Mouse (Mus musculus) gastrocnemius, postnatal 14 days (tissue): ENCODE measurements around the gene Trdmt1. TPM values are rescaled to one million over a fixed set of nuclear protein-coding genes. Genes with fewer than 3 reads are reported as not detected.

ENCODE experiments used
- DNase-seq: peaks from one replicate; pipeline ENCODE4 v3.0.0; 2021; ENCODE audit warnings: mixed read lengths
- intact Hi-C: fragments of 180-260 bp; cut with DNase I; formaldehyde crosslinking; loops from one replicate; pipeline ENCODE4 v1.15.1; 2025; ENCODE audit warnings: low total_unique reads
- total RNA-seq, 2 experiments: library from RNA; stranded (reverse); gene quantifications; 2 replicates each; pipeline ENCODE4 v1.2.3; 2021

Trdmt1 gene
- total RNA-seq, 2 experiments from 2014 or later: 3.7 to 3.9 TPM

GRCm38 (mm10) chr2:13559303-13559702 lies 14.8 kb upstream of the Trdmt1 start:
- intact Hi-C loops: no loop called here
- DNase-seq: no peak

GRCm38 (mm10) chr2:13558607-13559262 lies 14.3 kb upstream of the Trdmt1 start:
- DNase-seq: peak; percentile 43
- intact Hi-C loops: no loop called here

GRCm38 (mm10) chr2:13557145-13558030 lies 12.9 kb upstream of the Trdmt1 start:
- intact Hi-C loops: no loop called here
- DNase-seq: no peak

GRCm38 (mm10) chr2:13556239-13556638 lies 11.8 kb upstream of the Trdmt1 start:
- intact Hi-C loops: no loop called here
- DNase-seq: no peak

- no peak for DNase-seq
- intact Hi-C loops: no loop called here
Measured at GRCm38 (mm10) chr2:13553966-13554365, 9.5 kb upstream of the Trdmt1 start.

- intact Hi-C loops: no loop called here
- DNase-seq: no peak
Measured at GRCm38 (mm10) chr2:13548749-13549148, 4.3 kb upstream of the Trdmt1 start.

- intact Hi-C loops: no loop called here
- no peak for DNase-seq
Measured at GRCm38 (mm10) chr2:13543519-13544124, 846 bp downstream of the Trdmt1 start.

- DNase-seq: no peak
- intact Hi-C loops: no loop called here
Measured at GRCm38 (mm10) chr2:13539860-13540259, 4.6 kb downstream of the Trdmt1 start.

GRCm38 (mm10) chr2:13538704-13539377 lies 5.6 kb downstream of the Trdmt1 start:
- no peak for DNase-seq
- intact Hi-C loops: no loop called here

GRCm38 (mm10) chr2:13538258-13538657 lies 6.2 kb downstream of the Trdmt1 start:
- no peak for DNase-seq
- intact Hi-C loops: no loop called here

GRCm38 (mm10) chr2:13537733-13538132 lies 6.7 kb downstream of the Trdmt1 start:
- peak; percentile 9 for DNase-seq
- intact Hi-C loops: no loop called here

GRCm38 (mm10) chr2:13536747-13537146 lies 7.7 kb downstream of the Trdmt1 start:
- intact Hi-C loops: no loop called here
- no peak for DNase-seq

- DNase-seq: no peak
- intact Hi-C loops: no loop called here
Measured at GRCm38 (mm10) chr2:13530639-13531038, 13.8 kb downstream of the Trdmt1 start.

- DNase-seq: no peak
- intact Hi-C loops: no loop called here
Measured at GRCm38 (mm10) chr2:13529253-13529933, 15.1 kb downstream of the Trdmt1 start.

- intact Hi-C loops: no loop called here
- DNase-seq: no peak
Measured at GRCm38 (mm10) chr2:13527531-13527930, 16.9 kb downstream of the Trdmt1 start.

- DNase-seq: no peak
- intact Hi-C loops: no loop called here
Measured at GRCm38 (mm10) chr2:13527125-13527524, 17.3 kb downstream of the Trdmt1 start.

GRCm38 (mm10) chr2:13526205-13526604 lies 18.3 kb downstream of the Trdmt1 start:
- no peak for DNase-seq
- intact Hi-C loops: no loop called here

- intact Hi-C loops: no loop called here
- no peak for DNase-seq
Measured at GRCm38 (mm10) chr2:13523540-13524456, 20.7 kb downstream of the Trdmt1 start.
